Mouse (Mus musculus): ENCODE measurements around the gene Chrne. TPM values are rescaled to one million over a fixed set of nuclear protein-coding genes. Genes with fewer than 3 reads are reported as not detected.
A peak's percentile ranks its signal among the peaks of the same experiment; 100 is the strongest.

Gene Chrne
- polyA plus RNA-seq, 1 experiment from 2014 or later = not detected

DNA sequence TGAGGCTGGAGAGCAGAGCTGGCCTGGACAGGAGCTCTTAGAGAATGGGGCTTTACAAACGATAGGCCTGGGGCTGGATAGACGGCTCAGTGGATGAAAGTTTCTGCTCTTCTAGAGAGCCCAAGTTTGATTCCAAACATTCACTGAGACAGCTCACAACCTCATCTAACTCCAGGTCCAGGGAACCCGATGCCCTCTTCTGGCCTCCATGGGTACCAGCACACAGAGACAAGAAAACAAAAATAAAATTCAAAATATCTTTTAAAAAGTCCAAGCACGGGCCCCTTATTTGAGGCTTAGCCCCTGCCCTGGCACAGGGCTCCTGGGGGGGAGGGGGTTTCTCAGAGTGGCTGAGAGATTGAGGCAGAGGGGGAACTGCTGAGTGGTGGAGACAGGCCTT lies 8.3 kb downstream of the Chrne start:
- Histone ChIP-seq H3K27ac (replicated peaks) (no peak overlapping the region), H3K36me3 (replicated peaks) (peaks cover 82% of the 10 kb centered on the region), H3K4me1 (peaks cover 14% of the 10 kb centered on the region), H3K9me3 (no peaks in the 10 kb centered on the region), H3K4me3 (no peak overlapping the region), H3K27me3 (replicated peaks; ENCODE audit: low read depth, poor library complexity, severe bottlenecking) (peaks cover 7% of the 10 kb centered on the region)
- WGBS = 91% methylated on average over 4 of the region's 4 CpGs
- DNase-seq (ENCODE audit: low spot score) = no peak

DNA sequence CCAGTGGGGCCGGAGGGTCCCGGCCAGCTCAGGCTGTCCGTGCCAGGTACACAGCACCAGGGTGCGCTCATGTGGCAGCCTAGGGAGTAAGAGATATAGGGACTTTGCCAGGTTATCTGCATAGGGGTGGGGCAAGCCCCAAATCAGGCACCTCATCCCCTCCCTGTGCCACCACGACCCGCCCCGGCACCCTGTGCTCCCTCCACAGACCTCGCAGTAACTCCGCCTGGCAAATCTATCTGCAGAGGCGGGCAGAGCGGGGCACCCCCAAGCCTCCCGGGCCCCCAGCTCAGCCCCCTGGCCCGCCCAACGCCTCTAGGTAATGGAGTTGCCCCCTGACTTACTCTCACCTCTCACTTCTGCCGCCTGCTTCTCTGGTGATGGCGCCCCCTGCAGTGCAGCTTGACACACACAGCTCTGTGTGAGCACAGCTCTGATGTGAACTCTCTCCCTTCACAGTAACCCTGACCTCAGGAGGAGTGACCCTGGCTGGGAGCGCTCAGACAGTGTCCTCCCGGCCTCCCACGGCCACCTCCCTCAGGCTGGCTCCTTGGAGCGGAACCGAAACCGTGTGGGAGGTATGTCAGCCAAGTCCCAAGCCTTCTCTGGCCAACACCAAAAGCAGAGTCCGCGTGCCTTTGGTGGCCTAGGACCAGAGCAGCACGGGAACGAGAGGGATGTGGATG lies 10.5 kb downstream of the Chrne start:
- H3K36me3 ChIP-seq (replicated peaks) = peaks cover 100% of the 10 kb centered on the region

DNA sequence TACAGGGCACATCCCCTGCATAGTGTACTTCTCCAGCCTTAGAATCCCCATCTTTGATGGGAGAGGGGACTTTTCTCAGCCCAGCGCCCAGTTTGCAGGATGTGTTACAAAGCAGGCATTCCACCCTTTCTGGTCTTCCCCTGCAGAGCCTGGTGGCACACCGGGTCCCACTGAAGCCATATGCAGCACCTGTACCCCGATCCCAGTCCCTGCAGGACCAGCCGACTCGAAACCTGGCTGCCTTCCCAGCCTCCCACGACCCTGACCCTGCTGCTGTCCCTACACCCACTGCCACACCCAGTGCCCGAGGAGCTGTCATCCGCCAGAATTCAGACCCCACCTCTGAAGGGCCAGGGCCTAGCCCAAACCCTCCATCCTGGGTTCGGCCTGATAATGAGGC lies 11.4 kb downstream of the Chrne start:
- no peaks in the 10 kb centered on the region for H3K9me3 ChIP-seq
- H3K4me1 ChIP-seq = no peaks in the 10 kb centered on the region
- peaks cover 100% of the 10 kb centered on the region for H3K36me3 ChIP-seq (replicated peaks)
- no peak for DNase-seq (ENCODE audit: low spot score)
- WGBS = 91% methylated on average over 9 of the region's 9 CpGs
- H3K27me3 ChIP-seq (replicated peaks; ENCODE audit: low read depth, poor library complexity, severe bottlenecking) = no peaks in the 10 kb centered on the region
- H3K4me3 ChIP-seq = no peak overlapping the region
- H3K27ac ChIP-seq (replicated peaks) = no peak overlapping the region

More for the DNA sequence above, 10.5 kb downstream of the Chrne start:
- Histone ChIP-seq H3K4me3 (no peak overlapping the region), H3K27ac (replicated peaks) (no peak overlapping the region), H3K27me3 (replicated peaks; ENCODE audit: low read depth, poor library complexity, severe bottlenecking) (no peaks in the 10 kb centered on the region), H3K9me3 (no peaks in the 10 kb centered on the region), H3K4me1 (no peaks in the 10 kb centered on the region)
- 89% methylated on average over 26 of the region's 26 CpGs for WGBS
- peak; percentile 34 for DNase-seq (ENCODE audit: low spot score)

DNA sequence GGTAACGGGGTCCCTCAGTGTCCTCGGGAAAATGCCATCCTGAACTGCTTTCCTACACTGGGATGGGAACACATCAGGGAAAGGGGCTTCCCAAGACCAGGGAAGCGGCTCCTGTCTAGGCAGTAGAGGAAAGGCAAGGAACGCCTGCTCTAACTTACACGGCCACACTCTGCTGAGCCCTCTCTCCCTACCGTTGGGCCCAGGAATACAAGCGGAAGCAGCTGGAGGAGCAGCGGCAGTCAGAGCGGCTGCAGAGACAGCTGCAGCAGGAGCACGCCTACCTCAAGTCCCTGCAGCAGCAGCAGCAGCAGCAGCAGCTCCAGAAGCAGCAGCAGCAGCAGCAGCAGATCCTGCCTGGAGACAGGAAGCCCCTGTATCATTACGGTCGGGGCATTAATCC lies 12.3 kb downstream of the Chrne start:
- Histone ChIP-seq H3K4me3 (no peak overlapping the region), H3K9me3 (no peaks in the 10 kb centered on the region), H3K27ac (replicated peaks) (no peak overlapping the region), H3K36me3 (replicated peaks) (peaks cover 100% of the 10 kb centered on the region), H3K4me1 (no peaks in the 10 kb centered on the region), H3K27me3 (replicated peaks; ENCODE audit: low read depth, poor library complexity, severe bottlenecking) (no peaks in the 10 kb centered on the region)
- 71% methylated on average over 12 of the region's 12 CpGs for WGBS
- DNase-seq (ENCODE audit: low spot score) = no peak

DNA sequence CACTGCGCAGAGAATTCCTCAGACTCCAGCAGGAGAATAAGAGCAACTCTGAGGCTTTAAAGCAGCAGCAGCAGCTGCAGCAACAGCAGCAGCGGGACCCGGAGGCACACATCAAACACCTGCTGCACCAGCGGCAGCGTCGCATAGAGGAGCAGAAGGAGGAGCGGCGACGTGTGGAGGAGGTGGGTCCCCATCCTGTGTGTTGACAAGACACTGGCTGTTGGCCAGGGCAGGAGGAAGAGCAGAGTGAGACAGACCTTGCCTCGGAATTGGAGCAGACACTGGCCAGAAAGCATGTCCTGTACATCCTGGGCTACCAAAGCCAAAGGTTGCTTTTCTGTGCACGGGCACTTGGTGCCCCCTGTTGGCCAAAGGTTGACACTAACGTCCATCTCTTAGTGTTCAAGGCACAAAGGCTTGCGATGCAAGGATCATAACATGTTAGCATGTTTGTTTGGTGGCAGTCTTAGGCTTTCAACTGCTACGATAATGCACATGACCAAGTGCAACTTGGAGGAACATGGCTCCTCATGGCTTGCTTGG lies 13.9 kb downstream of the Chrne start:
- Histone ChIP-seq H3K4me1 (no peaks in the 10 kb centered on the region), H3K27ac (replicated peaks) (no peak overlapping the region), H3K27me3 (replicated peaks; ENCODE audit: low read depth, poor library complexity, severe bottlenecking) (no peaks in the 10 kb centered on the region), H3K4me3 (no peak overlapping the region), H3K9me3 (no peaks in the 10 kb centered on the region), H3K36me3 (replicated peaks) (peaks cover 96% of the 10 kb centered on the region)
- 65% methylated on average over 14 of the region's 14 CpGs for WGBS
- peak; percentile 73 for DNase-seq (ENCODE audit: low spot score)

DNA sequence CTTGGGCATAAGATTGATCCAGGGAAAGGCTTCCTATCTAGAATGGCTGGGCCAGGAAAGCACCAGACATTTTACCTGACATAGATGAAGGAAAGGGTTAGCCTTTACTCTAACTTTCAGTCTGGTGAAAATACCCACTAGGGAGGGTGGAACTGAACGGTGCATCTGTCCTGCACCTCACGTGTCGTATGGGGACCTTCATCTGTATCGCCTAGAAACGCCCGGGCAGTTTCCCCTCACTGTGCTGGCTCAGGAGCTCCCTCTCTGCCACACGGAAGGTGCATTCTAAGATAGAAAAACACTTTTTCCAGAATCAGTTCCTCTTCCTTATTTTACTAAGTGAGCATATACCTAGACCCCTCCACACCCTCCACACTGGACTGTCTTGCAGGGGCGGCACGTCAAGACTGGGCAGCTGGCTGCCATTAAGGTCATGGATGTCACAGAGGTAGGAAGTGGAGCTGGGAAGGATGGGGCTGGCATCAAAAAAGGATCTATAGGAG lies 20.5 kb downstream of the Chrne start:
- Histone ChIP-seq H3K27me3 (replicated peaks; ENCODE audit: low read depth, poor library complexity, severe bottlenecking) (no peaks in the 10 kb centered on the region), H3K27ac (replicated peaks) (no peak overlapping the region), H3K36me3 (replicated peaks) (peaks cover 67% of the 10 kb centered on the region), H3K4me3 (no peak overlapping the region), H3K4me1 (peaks cover 6% of the 10 kb centered on the region; the same call in 1 of the 2 replicates), H3K9me3 (no peaks in the 10 kb centered on the region)
- WGBS = 89% methylated on average over 9 of the region's 9 CpGs
- DNase-seq (ENCODE audit: low spot score) = no peak

DNA sequence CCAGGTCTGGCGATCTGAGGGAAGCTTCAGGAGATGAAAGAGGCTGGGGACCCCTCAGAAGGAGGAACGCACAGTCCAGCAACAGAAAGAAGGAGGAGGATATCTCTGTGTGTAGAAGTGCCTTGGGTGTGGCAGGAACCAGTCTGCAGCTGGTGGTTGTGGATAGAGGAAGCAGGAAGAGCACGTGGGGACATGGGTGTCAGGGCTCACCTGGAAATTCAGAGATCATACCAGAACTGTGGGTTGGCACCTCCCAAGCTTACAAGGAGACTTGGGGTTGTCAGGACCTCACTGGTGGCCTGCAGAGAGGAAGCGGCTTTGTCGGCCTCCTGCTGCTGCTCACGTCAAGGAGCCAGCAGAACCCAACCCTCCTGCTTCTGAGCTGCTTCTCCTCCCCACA lies 21.7 kb downstream of the Chrne start:
- 89% methylated on average over 6 of the region's 6 CpGs for WGBS
- Histone ChIP-seq H3K4me1 (peaks cover 6% of the 10 kb centered on the region; the same call in 1 of the 2 replicates), H3K9me3 (no peaks in the 10 kb centered on the region), H3K27me3 (replicated peaks; ENCODE audit: low read depth, poor library complexity, severe bottlenecking) (no peaks in the 10 kb centered on the region), H3K36me3 (replicated peaks) (peaks cover 55% of the 10 kb centered on the region), H3K27ac (replicated peaks) (no peak overlapping the region), H3K4me3 (no peak overlapping the region)
- no peak for DNase-seq (ENCODE audit: low spot score)

DNA sequence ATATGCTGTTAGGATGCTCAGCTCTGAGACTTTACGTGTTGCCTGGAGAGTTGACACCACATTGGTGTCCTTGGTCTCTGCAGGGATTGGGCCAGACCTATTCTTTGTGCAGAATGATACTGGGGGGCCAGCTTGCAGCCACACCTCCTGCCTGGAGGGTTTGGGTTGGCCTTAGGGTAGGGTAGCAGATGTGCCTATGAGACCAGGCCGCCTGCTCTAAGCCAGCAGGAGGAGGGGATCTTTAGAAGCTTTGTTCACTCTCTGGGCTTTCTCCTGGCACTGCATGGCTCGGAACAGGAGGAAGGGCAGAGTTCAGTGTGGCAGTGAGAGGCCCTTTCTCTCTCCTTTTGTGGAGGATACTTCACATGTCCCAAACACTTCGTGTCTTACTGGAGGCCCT lies 22.9 kb downstream of the Chrne start:
- 47% methylated on average over 4 of the region's 4 CpGs for WGBS

DNA sequence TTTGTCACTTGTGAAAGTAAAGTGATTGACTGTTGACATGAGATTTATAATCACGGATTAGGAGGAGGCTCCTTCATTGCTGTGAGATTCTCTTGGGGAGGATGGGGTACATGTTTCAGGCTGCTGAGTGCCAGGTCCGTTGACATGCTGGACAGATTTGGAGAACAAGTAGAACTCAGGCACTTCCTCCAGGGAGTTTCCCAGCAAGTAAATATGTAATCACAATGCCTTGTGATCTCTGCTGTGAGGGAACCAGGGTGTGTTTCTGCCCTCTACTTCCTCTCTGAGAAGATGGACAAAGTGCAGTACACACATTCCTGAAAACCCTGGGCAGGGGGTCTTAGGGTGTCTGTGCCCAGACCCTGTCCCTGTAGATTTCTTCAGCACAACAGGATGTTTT lies 23.4 kb downstream of the Chrne start:
- H3K36me3 ChIP-seq (replicated peaks) = peaks cover 41% of the 10 kb centered on the region
- no peak for DNase-seq (ENCODE audit: low spot score)
- H3K4me3 ChIP-seq = no peak overlapping the region
- peaks cover 6% of the 10 kb centered on the region; the same call in 1 of the 2 replicates for H3K4me1 ChIP-seq
- no peaks in the 10 kb centered on the region for H3K27me3 ChIP-seq (replicated peaks; ENCODE audit: low read depth, poor library complexity, severe bottlenecking)
- H3K27ac ChIP-seq (replicated peaks) = peak overlapping the region; percentile 35
- H3K9me3 ChIP-seq = no peaks in the 10 kb centered on the region
- 71% methylated on average over 2 of the region's 2 CpGs for WGBS

More for the DNA sequence above, 22.9 kb downstream of the Chrne start:
- Histone ChIP-seq H3K27ac (replicated peaks) (peak overlapping the region; percentile 35; the same call in 1 of the 2 replicates), H3K36me3 (replicated peaks) (peaks cover 43% of the 10 kb centered on the region), H3K27me3 (replicated peaks; ENCODE audit: low read depth, poor library complexity, severe bottlenecking) (no peaks in the 10 kb centered on the region), H3K4me3 (no peak overlapping the region), H3K4me1 (peaks cover 6% of the 10 kb centered on the region; the same call in 1 of the 2 replicates), H3K9me3 (no peaks in the 10 kb centered on the region)
- DNase-seq (ENCODE audit: low spot score) = no peak

DNA sequence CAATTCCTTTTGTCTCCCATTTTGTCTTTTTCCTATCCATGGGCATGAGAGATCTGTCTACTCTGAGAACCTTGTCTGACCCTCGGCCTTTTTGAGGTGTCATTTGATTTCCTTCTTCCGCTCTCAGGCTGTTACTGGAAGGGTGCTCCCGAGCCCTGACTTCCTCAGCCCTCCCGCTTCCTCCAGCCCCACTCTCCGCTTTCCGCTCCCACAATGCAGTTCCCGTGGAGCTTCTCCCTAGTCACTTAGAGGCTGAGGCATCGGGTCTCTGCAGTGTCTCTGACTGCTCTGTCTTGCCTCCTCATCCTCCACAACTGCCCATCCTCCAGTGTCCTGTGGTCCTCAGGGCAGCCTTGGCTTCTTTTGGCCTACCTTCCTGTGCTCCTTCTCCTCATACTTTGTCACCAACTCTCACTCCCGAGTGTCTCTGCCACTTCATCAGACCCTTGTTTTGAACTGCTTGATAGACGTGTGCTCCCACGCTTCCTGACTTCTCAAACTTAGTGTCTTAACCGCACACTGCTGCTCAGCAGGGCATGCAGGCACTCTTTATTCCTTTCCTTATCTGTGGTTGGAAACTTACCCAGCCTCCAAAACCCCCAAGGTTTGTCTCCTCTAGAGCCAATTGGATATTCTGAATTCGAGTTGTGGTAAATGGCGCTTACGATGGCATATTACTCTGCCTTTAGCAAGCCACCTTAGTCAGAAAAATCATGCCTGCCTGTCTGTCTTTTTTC lies 24.6 kb downstream of the Chrne start:
- peaks cover 6% of the 10 kb centered on the region; the same call in 1 of the 2 replicates for H3K4me1 ChIP-seq
- H3K4me3 ChIP-seq = no peak overlapping the region
- no peaks in the 10 kb centered on the region for H3K27me3 ChIP-seq (replicated peaks; ENCODE audit: low read depth, poor library complexity, severe bottlenecking)
- H3K36me3 ChIP-seq (replicated peaks) = peaks cover 30% of the 10 kb centered on the region
- no peak overlapping the region for H3K27ac ChIP-seq (replicated peaks)
- no peaks in the 10 kb centered on the region for H3K9me3 ChIP-seq
- WGBS = 85% methylated on average over 15 of the region's 15 CpGs
- no peak for DNase-seq (ENCODE audit: low spot score)

DNA sequence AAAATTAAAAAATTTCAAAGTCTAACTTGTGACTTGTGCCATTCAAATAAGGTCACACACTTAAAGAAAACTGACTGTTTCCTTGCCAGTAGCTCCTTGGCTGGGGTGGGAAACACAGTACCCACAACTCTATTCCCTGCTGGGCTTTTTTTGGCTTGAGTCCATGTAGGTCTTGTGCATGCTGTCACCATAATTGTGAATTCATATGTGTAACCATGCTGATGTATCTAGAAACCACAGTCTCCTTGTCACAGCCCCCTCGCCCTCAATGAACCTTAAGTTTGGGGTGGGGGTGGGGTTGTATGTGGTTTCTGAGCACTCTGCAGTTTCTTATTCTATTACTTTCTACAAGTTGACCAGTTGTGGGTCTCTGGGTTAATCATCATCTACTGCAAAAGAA lies 27.3 kb downstream of the Chrne start:
- H3K9me3 ChIP-seq = no peaks in the 10 kb centered on the region
- H3K36me3 ChIP-seq (replicated peaks) = peaks cover 3% of the 10 kb centered on the region; the same call in 1 of the 2 replicates
- H3K27ac ChIP-seq (replicated peaks) = no peak overlapping the region
- WGBS = 81% methylated on average over 1 of the region's 1 CpGs
- H3K4me1 ChIP-seq = peaks cover 6% of the 10 kb centered on the region; the same call in 1 of the 2 replicates
- no peak overlapping the region for H3K4me3 ChIP-seq
- no peak for DNase-seq (ENCODE audit: low spot score)
- no peaks in the 10 kb centered on the region for H3K27me3 ChIP-seq (replicated peaks; ENCODE audit: low read depth, poor library complexity, severe bottlenecking)

DNA sequence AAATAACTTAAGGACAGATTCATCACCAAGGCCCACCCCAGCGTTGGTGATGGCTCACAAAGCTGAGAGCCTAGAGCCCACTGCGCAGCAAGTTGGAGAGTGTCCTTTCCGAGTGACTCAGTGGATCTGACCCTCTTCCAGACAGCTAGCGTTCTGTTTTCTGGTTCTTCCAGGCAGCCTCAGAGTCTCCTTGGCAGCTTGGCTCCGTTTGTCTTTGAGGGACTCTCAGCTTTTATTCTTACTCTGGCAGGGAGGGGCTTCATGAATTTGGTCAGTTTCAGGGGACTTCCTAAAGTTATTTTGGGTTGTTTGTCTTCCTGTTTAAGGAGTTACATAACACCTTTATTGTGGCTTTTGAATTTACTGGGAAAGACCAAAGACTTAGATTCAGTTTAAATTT lies 32.1 kb downstream of the Chrne start:
- Histone ChIP-seq H3K27ac (replicated peaks) (no peak overlapping the region), H3K4me1 (peaks cover 44% of the 10 kb centered on the region), H3K4me3 (no peak overlapping the region), H3K27me3 (replicated peaks; ENCODE audit: low read depth, poor library complexity, severe bottlenecking) (no peaks in the 10 kb centered on the region), H3K36me3 (replicated peaks) (no peaks in the 10 kb centered on the region), H3K9me3 (no peaks in the 10 kb centered on the region)
- 82% methylated on average over 5 of the region's 5 CpGs for WGBS
- no peak for DNase-seq (ENCODE audit: low spot score)

All from embryonic facial prominence, embryonic 10.5 days (tissue).